Mouse (Mus musculus): Measurements from ENCODE around the gene 2010111I01Rik. TPM values are rescaled to one million over a fixed set of nuclear protein-coding genes. Genes with fewer than 3 reads are reported as not detected.
"Not testable (repeated sequence)": the region's sequence is repeated elsewhere in the genome, so short reads cannot be mapped to it uniquely, and the experiment has no call there.

The 2010111I01Rik gene
- total and polyA plus RNA-seq, 3 experiments: 84.6 to 101 (median 91.0) TPM

DNA sequence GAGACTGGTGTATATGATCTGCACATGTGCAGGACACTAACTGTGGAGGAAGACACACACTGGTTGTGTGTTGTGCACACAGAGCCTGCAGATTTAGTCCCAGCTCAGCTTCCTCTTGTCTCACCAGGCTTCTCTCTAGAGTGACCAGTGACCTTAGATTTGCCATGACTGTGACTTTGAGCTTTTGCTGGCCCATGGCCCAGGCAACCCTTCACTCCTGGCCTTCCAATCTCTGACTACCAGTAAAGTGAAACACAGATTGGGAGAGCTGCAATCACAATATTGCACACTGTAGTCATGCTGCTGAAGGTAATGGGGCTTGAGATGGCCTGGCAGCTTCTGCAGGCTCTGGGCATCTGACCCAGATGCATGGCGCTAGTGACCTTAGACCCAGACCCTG, 348.6 kb downstream of the 2010111I01Rik start:
- no peak for TF ChIP-seq EP300 (IDR thresholded peaks at IDR 0.05; ENCODE audit: insufficient read depth, low read depth, low read length)
- no peak for TF ChIP-seq CTCF (IDR thresholded peaks at IDR 0.05)
- TF ChIP-seq POLR2A (IDR thresholded peaks at IDR 0.05; ENCODE audit: insufficient read depth, low read depth, low read length): no peak; the same call in 1 of the 2 replicates
- Histone ChIP-seq H3K79me2 (replicated peaks; ENCODE audit: control insufficient read depth, insufficient read depth, low read length) (no peaks in the 10 kb centered on the region), H3K27me3 (ENCODE audit: control insufficient read depth, insufficient read depth, low read length) (no peaks in the 10 kb centered on the region), H3K4me1 (ENCODE audit: control insufficient read depth, insufficient read depth, low read length) (peaks cover 17% of the 10 kb centered on the region), H3K27ac (peak overlapping the region; percentile 30), H3K36me3 (ENCODE audit: control insufficient read depth, insufficient read depth, low read length) (no peaks in the 10 kb centered on the region; the same call in 1 of the 2 replicates), H3K9ac (ENCODE audit: low read depth, low read length) (no peak overlapping the region), H3K4me3 (no peak overlapping the region)
- intact Hi-C loops (cut with DNase I): no loop called here
- 67% methylated on average over 1 of the region's 1 CpGs for WGBS
- DNase-seq: peak in 1 of 2 experiments; percentile 67

- peak overlapping the region; percentile 12 for H3K27ac ChIP-seq
- intact Hi-C loops (cut with DNase I): no loop called here
- H3K4me1 ChIP-seq (ENCODE audit: control insufficient read depth, insufficient read depth, low read length): peaks cover 17% of the 10 kb centered on the region
- no peaks in the 10 kb centered on the region for H3K27me3 ChIP-seq (ENCODE audit: control insufficient read depth, insufficient read depth, low read length)
- 65% methylated on average over 12 of the region's 12 CpGs for WGBS
- no peak overlapping the region for H3K9ac ChIP-seq (ENCODE audit: low read depth, low read length)
- no peak overlapping the region for H3K4me3 ChIP-seq
- no peak for DNase-seq
- TF ChIP-seq POLR2A (IDR thresholded peaks at IDR 0.05; ENCODE audit: insufficient read depth, low read depth, low read length): no peak
- no peak for TF ChIP-seq EP300 (IDR thresholded peaks at IDR 0.05; ENCODE audit: insufficient read depth, low read depth, low read length)
- no peaks in the 10 kb centered on the region for H3K79me2 ChIP-seq (replicated peaks; ENCODE audit: control insufficient read depth, insufficient read depth, low read length)
- no peaks in the 10 kb centered on the region; the same call in 1 of the 2 replicates for H3K36me3 ChIP-seq (ENCODE audit: control insufficient read depth, insufficient read depth, low read length)
These were observed 349.3 kb downstream of the 2010111I01Rik start for GRCm38 (mm10) chr13:63313748-63314607.

- H3K27ac ChIP-seq: peak overlapping the region; percentile 12; the same call in 1 of the 2 replicates
- intact Hi-C loops (cut with DNase I): no loop called here
- no peak for TF ChIP-seq POLR2A (IDR thresholded peaks at IDR 0.05; ENCODE audit: insufficient read depth, low read depth, low read length)
- no peak for TF ChIP-seq EP300 (IDR thresholded peaks at IDR 0.05; ENCODE audit: insufficient read depth, low read depth, low read length)
- no peak for TF ChIP-seq CTCF (IDR thresholded peaks at IDR 0.05)
These were observed 349.9 kb downstream of the 2010111I01Rik start for GRCm38 (mm10) chr13:63314608-63314920.

GRCm38 (mm10) chr13:63315111-63315510, 350.4 kb downstream of the 2010111I01Rik start:
- intact Hi-C loops (cut with DNase I); H3K9ac ChIP-seq (ENCODE audit: low read depth, low read length); H3K27ac ChIP-seq; H3K36me3 ChIP-seq (ENCODE audit: control insufficient read depth, insufficient read depth, low read length); DNase-seq; H3K4me3 ChIP-seq; H3K79me2 ChIP-seq (replicated peaks; ENCODE audit: control insufficient read depth, insufficient read depth, low read length); H3K27me3 ChIP-seq (ENCODE audit: control insufficient read depth, insufficient read depth, low read length): not testable (repeated sequence)
- H3K4me1 ChIP-seq (ENCODE audit: control insufficient read depth, insufficient read depth, low read length): peaks cover 15% of the 10 kb centered on the region
- WGBS: 94% methylated on average over 4 of the region's 4 CpGs

More at GRCm38 (mm10) chr13:63314608-63314920, 349.9 kb downstream of the 2010111I01Rik start:
- Histone ChIP-seq H3K9ac (ENCODE audit: low read depth, low read length) (no peak overlapping the region), H3K4me1 (ENCODE audit: control insufficient read depth, insufficient read depth, low read length) (peaks cover 16% of the 10 kb centered on the region), H3K36me3 (ENCODE audit: control insufficient read depth, insufficient read depth, low read length) (no peaks in the 10 kb centered on the region; the same call in 1 of the 2 replicates), H3K27me3 (ENCODE audit: control insufficient read depth, insufficient read depth, low read length) (no peaks in the 10 kb centered on the region), H3K79me2 (replicated peaks; ENCODE audit: control insufficient read depth, insufficient read depth, low read length) (no peaks in the 10 kb centered on the region), H3K4me3 (no peak overlapping the region)
- no peak for DNase-seq
- 73% methylated on average over 4 of the region's 4 CpGs for WGBS

DNA sequence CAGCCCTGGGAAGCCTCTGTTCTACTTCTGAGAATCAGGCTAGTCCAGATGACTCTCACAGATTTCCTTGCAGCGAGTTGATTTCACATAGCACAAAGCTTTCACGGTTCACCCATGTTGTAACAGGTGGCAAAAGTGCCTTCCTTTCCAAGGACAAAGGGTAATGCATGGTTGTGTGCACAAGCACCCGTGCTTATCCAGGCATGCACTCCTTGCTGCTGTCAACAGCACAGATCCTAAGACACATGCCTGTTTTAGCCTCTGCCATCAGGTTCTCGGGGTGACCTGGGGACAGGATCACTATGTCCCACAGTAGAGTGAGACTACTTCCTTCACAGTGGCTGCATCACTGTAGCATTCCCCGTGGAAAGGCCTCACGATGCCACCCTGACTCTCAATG, 351.1 kb downstream of the 2010111I01Rik start:
- no peak for DNase-seq
- TF ChIP-seq CTCF (IDR thresholded peaks at IDR 0.05) (no peak), EP300 (IDR thresholded peaks at IDR 0.05; ENCODE audit: insufficient read depth, low read depth, low read length) (peak; percentile 90), POLR2A (IDR thresholded peaks at IDR 0.05; ENCODE audit: insufficient read depth, low read depth, low read length) (peak; percentile 25; the same call in 1 of the 2 replicates)
- WGBS: 51% methylated on average over 6 of the region's 6 CpGs

GRCm38 (mm10) chr13:63316407-63316806, 351.7 kb downstream of the 2010111I01Rik start:
- no peak overlapping the region for H3K27ac ChIP-seq
- no peaks in the 10 kb centered on the region for H3K79me2 ChIP-seq (replicated peaks; ENCODE audit: control insufficient read depth, insufficient read depth, low read length)
- intact Hi-C loops (cut with DNase I): no loop called here
- no peak overlapping the region for H3K9ac ChIP-seq (ENCODE audit: low read depth, low read length)
- peaks cover 15% of the 10 kb centered on the region for H3K4me1 ChIP-seq (ENCODE audit: control insufficient read depth, insufficient read depth, low read length)
- WGBS: 73% methylated on average over 5 of the region's 5 CpGs
- H3K27me3 ChIP-seq (ENCODE audit: control insufficient read depth, insufficient read depth, low read length): no peaks in the 10 kb centered on the region
- H3K4me3 ChIP-seq: no peak overlapping the region
- H3K36me3 ChIP-seq (ENCODE audit: control insufficient read depth, insufficient read depth, low read length): no peaks in the 10 kb centered on the region; the same call in 1 of the 2 replicates
- no peak for DNase-seq
- TF ChIP-seq POLR2A (IDR thresholded peaks at IDR 0.05; ENCODE audit: insufficient read depth, low read depth, low read length) (no peak), EP300 (IDR thresholded peaks at IDR 0.05; ENCODE audit: insufficient read depth, low read depth, low read length) (no peak), CTCF (IDR thresholded peaks at IDR 0.05) (no peak)

More for the DNA sequence above, 351.1 kb downstream of the 2010111I01Rik start:
- Histone ChIP-seq H3K36me3 (ENCODE audit: control insufficient read depth, insufficient read depth, low read length) (no peaks in the 10 kb centered on the region; the same call in 1 of the 2 replicates), H3K4me1 (ENCODE audit: control insufficient read depth, insufficient read depth, low read length) (peaks cover 15% of the 10 kb centered on the region), H3K79me2 (replicated peaks; ENCODE audit: control insufficient read depth, insufficient read depth, low read length) (no peaks in the 10 kb centered on the region), H3K9ac (ENCODE audit: low read depth, low read length) (no peak overlapping the region), H3K27ac (no peak overlapping the region), H3K4me3 (no peak overlapping the region), H3K27me3 (ENCODE audit: control insufficient read depth, insufficient read depth, low read length) (no peaks in the 10 kb centered on the region)
- intact Hi-C loops (cut with DNase I): no loop called here

Measured in heart, adult 2 months (tissue).